Mouse (Mus musculus) E14TG2a.4 (cell line): ENCODE measurements around the gene Fgf18.

Experiments used
- CTCF ChIP-seq: conservative IDR thresholded peaks from 2 replicates; pipeline ENCODE4 v1.5.1; 2014; ENCODE audit warnings: low read length
- NANOG ChIP-seq: IDR thresholded peaks from 2 replicates; pipeline ENCODE4 v1.6.1; 2014; ENCODE audit warnings: borderline replicate concordance, low read length, mixed read lengths
- POU5F1 ChIP-seq: IDR thresholded peaks from 2 replicates; pipeline ENCODE4 v1.6.1; 2014; ENCODE audit warnings: low read length, borderline replicate concordance

DNA sequence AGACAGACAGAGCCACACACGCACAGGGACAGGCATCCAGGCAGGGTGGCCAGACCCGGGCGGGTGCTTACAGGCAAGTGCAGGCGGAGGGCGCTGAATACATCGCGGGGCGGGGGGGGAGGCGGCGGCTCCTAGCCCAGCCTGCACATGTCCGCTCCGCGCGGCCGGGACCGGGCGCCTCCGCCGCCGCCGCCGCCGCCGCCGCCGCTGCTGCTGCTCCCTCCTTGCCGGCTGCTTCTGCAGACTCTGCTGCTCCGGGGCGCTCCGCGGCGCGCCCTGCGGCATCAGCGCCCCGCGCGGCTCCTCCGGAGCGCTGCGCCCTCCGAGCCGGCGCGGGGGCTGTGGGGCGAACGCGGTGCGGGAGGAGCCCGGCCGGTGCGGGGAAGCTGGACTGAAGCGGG lies at the start of gene Fgf18:
- TF ChIP-seq CTCF (no peak), POU5F1 (no peak), NANOG (no peak)
